Mouse (Mus musculus) cerebellum, postnatal 36 days (tissue): ENCODE data around the gene Cadm1.

Experiments
- DNase-seq, 2 experiments: peaks; one replicate each; pipeline ENCODE4 v3.0.0; 2021 to 2022; ENCODE audit warnings: mixed read lengths in 2 of 2

Gene Cadm1

GRCm38 (mm10) chr9:47610316-47610715 is 80.3 kb downstream of the Cadm1 start:
- peak in 1 of 2 experiments; percentile 20 for DNase-seq

DNA sequence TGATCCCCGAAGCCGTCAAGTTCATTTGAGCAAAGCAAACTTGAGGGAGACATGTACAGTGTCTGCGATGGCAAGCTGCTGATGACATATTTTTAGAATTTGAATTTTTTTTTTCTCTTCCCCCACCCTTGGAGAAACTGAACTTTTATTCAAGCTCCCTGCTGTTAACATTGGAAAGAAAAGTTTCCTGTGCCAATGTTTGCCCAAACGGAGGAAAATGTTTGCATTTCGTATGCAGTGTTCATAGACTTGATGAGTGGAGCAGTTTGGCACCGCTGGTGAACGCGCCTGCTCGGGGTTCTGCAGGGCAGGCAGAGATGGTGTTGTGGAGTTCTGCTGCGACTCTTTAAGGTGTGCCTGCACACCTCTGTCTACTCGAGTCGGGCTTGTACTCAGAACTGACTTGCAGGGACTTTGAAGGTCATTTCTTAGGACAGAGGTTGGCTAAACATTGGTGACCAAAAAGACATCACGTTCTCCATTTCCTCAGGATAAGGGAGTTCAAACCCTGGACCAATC is 83.0 kb downstream of the Cadm1 start:
- DNase-seq = no peak

DNA sequence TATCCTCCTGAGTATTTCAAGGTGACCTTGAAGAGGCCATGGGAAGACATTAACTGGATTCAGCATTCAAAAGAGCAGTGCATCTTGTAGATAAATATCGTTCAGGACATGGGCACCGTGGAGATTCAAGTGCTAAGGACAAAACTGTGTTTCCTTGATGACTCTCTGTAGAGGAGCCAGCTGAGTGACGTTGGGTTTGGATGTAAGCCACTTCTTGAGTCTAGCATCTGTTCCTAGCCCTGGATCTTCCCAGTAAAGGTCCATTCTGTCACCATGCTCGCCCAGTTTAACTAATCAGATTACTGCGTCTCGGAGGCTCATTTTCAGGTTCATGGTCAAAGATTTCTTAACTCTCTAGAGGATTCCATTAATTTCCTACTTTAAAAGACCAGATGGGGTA is 85.1 kb downstream of the Cadm1 start:
- DNase-seq = peak; percentile 65 to 75

DNA sequence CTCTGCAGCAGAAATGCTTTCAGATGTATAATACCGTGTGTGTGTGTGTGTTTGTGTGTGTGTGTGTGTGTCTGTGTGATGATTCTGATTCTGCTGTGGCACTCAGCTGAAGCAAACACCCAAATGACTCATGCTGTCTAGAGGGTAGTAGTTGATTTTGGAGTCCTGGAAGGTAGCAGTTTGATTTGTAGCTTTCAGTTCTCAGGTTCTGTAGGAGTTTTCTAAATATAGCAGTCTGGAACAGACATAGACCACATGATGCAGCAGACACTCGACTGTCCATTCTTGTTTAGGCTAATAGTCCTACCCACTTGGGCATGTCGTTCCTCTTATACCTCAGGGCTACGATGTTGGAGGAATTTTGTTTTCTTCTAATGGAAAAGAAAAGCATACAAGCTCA is 86.4 kb downstream of the Cadm1 start:
- DNase-seq = no peak

- DNase-seq = no peak
Observed at GRCm38 (mm10) chr9:47619501-47620029, 89.6 kb downstream of the Cadm1 start.

GRCm38 (mm10) chr9:47623447-47624445 is 93.8 kb downstream of the Cadm1 start:
- no peak for DNase-seq

DNA sequence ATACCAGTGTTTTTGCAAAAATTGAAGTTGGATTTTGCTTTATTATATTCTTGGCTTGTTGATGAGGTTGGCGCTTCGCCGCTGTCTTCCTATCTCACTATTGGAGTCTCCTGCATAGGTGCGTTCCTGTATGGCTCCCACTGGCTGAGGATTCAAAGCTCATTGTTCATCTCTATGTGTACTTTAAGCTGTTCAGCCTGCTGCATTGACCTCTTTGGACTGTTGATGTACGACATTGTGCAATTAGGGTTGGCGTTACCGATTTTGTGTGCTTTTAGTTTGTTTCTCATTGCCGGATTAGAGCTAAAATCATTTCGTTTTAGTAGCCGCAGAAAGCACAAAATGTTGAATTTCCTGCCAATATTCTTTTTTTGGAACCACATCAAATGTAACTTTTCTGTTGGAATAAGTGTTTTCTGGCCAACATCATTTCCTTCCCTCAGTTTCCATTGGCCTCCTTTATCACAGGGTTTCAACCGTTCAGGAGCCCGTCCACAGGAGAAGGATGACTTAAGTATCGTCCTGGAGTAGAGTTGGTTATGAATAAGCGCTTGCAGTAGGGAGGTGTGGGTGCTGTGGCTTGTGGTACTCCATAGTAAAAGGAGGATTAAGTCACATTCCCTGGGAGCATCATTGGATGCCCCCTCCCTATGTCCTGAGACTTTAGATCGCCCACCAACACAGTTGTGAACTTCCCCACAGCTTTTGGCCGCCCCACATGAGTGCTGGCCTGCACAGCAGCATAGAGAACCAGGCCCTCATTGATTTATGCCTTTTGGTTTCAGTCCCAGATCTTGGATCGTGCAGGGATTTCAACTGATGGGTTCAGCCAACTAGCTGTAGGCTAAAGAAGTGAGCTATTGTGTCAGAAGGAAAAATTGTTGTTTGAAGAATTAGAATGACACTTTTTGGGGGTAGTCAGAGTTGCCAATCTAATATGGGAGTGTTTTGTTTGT is 94.9 kb downstream of the Cadm1 start:
- DNase-seq = no peak

GRCm38 (mm10) chr9:47625621-47626210 is 95.7 kb downstream of the Cadm1 start:
- no peak for DNase-seq

- DNase-seq = no peak
Observed at GRCm38 (mm10) chr9:47627966-47628365, 98.0 kb downstream of the Cadm1 start.

- DNase-seq = no peak
Observed at GRCm38 (mm10) chr9:47628550-47628949, 98.6 kb downstream of the Cadm1 start.

GRCm38 (mm10) chr9:47634695-47635094 is 104.7 kb downstream of the Cadm1 start:
- DNase-seq = no peak

GRCm38 (mm10) chr9:47642663-47643062 is 112.7 kb downstream of the Cadm1 start:
- DNase-seq = no peak

- DNase-seq = no peak
Observed at GRCm38 (mm10) chr9:47645056-47645455, 115.1 kb downstream of the Cadm1 start.

GRCm38 (mm10) chr9:47651431-47651830 is 121.5 kb downstream of the Cadm1 start:
- DNase-seq = no peak

DNA sequence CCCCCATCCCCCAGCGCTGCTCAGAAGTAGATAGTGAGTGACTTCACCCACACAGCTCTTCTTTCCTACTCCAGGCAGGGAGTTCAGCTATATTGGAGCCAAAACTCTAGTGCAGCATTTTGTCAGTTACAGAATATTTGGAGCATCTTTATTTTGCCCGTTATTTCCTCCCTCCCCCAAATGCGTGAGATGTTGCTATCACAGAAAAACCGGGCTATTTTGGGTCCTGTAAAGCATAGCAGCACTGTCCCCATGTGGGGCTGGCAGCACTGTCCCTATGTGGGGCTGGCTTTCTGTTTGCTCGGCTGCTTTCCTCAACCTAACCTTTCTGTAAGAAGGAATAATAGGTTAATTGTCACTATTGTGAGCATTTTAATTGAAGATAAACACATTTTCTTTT is 122.2 kb downstream of the Cadm1 start:
- DNase-seq = no peak

DNA sequence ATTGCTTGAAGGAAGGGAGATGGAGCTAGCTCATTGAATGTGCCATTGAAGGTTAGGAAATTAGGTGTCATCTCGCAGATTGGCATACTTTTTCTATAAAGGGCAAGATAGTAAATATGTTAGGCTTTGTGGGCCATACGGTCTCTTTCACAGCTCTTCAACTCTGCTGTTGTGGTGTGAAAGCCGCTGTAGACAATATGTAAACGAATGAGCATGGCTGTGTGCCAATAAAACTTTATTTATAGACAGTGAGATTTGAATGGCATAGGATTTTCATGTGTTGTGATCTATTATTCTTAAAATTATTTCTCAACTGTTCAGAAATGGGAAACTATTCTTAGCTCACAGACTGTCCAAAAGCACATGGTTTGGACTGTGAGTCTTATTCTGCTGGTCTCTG is 123.0 kb downstream of the Cadm1 start:
- no peak for DNase-seq

DNA sequence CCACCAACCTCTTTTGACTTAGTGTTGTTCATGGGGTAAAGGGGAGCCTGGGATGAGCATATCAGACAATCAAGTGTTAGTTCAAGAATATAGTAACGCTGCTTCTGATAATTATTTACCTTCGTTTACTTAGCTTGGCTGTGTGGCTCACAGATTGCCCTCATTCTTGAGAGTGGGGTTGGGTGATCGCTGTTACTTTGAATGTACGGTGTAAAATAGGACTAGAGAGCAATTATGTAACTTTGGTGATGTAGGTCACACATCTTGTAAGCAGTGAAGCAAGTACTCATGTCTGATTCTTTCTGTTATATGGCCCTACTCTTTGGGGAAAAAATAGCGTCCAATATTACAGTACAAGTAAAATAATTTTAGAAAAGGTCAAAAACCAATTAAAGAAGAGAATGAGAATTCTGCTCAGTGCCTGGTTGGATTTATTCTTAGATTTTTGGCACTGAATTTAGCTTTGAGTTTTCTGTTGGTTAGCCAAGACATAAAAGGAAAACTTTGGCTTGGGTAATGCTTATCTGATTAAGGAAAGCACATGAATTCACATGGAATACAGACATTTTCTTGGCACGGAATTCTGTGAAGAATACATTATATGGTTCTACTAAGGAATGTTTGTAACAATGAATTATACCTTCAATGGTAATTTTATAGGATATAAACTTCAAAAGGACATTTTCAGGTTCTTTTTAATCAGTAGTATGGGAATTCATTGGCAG is 129.6 kb downstream of the Cadm1 start:
- no peak for DNase-seq

GRCm38 (mm10) chr9:47661611-47662010 is 131.6 kb downstream of the Cadm1 start:
- no peak for DNase-seq

- DNase-seq = peak in 1 of 2 experiments; percentile 23
Observed at GRCm38 (mm10) chr9:47669206-47669605, 139.2 kb downstream of the Cadm1 start.

GRCm38 (mm10) chr9:47671617-47672016 is 141.6 kb downstream of the Cadm1 start:
- no peak for DNase-seq
